Mouse (Mus musculus) left cerebral cortex, adult 2 months (tissue): ENCODE results near the gene Ocm. TPM values are rescaled to one million over a fixed set of nuclear protein-coding genes. Genes with fewer than 3 reads are reported as not detected.

ENCODE experiments used
- DNase-seq, 2 experiments: peaks; one replicate each; pipeline ENCODE4 v3.0.0; 2021 to 2022; ENCODE audit warnings: low spot score in 2 of 2, mixed read lengths in 1 of 2; ENCODE audit errors: extremely low spot score in 1 of 2
- H3K27ac ChIP-seq: fragments of 200-600 bp; 2 replicates; pipeline ENCODE4 v1.8.1; 2022
- H3K4me3 ChIP-seq: fragments of 200-600 bp; 2 replicates; pipeline ENCODE4 v1.8.1; 2022
- CTCF ChIP-seq: fragments of 200-600 bp; IDR thresholded peaks from 2 replicates; pipeline ENCODE4 v1.8.1; 2022; ENCODE audit warnings: antibody characterized with exemption, mild to moderate bottlenecking, moderate library complexity
- intact Hi-C: fragments of 180-260 bp; cut with DNase I; formaldehyde crosslinking; loops from one replicate; pipeline ENCODE4 v1.15.1; 2025
- long read RNA-seq, 2 experiments: library from polyadenylated mRNA; stranded (forward); transcript quantifications; one replicate each; pipeline ENCODE4 v2.0.0; 2021; ENCODE audit warnings: borderline mapping rate in 2 of 2
- total RNA-seq, 2 experiments: library from RNA; stranded (reverse); gene quantifications; 2 replicates each; pipeline ENCODE4 v1.2.3; 2021

Gene Ocm
- 1 to 10 TPM; 1.1 to 2.2 TPM for total RNA-seq
- long read RNA-seq, experiment 1, partial matches to known transcripts, result 0 of 1 reads
- long read RNA-seq, experiment 1, other reads (novel, unspliced or antisense), result 1 of 1 reads
- long read RNA-seq, experiment 2, result 0 reads

DNA sequence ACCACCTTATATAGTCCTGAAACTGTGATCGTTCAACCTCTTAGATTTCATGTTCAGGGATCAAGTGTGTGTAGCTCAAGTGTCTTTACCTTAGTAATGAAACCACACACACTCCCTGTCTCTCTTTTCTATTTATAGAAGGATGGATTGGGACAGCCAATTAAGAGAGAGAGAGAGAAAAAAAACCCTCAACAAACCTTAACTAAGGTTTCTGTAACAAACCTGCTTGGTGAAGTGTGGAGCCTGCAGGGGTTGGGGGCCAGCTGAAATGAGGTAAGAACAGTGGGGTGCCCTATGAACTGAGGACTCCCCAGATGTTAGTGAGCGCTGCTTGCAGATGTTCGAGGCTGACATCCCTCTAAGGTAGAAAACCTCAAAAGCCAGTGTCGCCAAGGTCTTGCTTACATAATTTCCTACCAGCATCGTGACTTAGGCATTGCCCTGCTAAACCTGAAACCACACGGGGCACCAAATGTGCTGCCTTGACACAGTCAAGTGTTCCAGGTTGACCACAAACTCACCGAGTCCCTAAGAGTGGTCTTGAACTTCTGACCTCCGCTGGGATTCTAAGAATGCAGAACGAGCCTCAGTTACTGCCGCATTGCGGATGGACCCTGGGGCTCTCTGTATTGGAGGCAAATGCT is at the start of gene Ocm:
Ocm (minus strand) TSS at position 51 of the 644 bp plus-strand sequence.
- no peak for TF ChIP-seq CTCF
- intact Hi-C loops, result no loop called here
- DNase-seq, result no peak
- H3K27ac ChIP-seq, result no peak within 1 kb of the TSS
- H3K4me3 ChIP-seq, result no peak within 1 kb of the TSS

- intact Hi-C loops, result no loop called here
Measured at GRCm38 (mm10) chr5:144071249-144071648, 44.8 kb upstream of the Ocm start.

DNA sequence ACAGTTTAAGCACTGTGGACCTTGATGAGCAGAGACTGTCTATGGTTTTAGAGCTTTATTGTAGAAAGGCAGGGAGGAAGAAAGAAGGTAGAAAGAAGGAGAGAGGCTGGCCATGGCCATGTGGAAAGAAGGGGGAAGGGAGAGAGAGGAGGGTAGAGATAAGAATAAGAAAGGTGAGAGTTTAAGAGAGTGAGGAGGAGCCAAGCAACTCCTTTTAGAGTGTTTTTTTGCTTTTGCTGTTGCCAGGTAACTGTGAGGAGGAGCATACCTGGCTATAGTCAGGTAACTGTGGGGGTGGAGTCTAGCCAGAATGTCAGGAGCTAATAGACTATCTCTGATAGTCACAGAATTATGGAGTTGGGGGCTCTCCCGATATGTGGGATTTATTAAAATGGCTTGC is 43.6 kb upstream of the Ocm start:
- no peak for DNase-seq
- H3K27ac ChIP-seq, result no peak overlapping the region
- no peak for TF ChIP-seq CTCF
- H3K4me3 ChIP-seq, result no peak overlapping the region
- intact Hi-C loops, result no loop called here

More at GRCm38 (mm10) chr5:144071249-144071648, 44.8 kb upstream of the Ocm start:
- Histone ChIP-seq H3K27ac (no peak overlapping the region), H3K4me3 (no peak overlapping the region)
- no peak for DNase-seq
- no peak for TF ChIP-seq CTCF

DNA sequence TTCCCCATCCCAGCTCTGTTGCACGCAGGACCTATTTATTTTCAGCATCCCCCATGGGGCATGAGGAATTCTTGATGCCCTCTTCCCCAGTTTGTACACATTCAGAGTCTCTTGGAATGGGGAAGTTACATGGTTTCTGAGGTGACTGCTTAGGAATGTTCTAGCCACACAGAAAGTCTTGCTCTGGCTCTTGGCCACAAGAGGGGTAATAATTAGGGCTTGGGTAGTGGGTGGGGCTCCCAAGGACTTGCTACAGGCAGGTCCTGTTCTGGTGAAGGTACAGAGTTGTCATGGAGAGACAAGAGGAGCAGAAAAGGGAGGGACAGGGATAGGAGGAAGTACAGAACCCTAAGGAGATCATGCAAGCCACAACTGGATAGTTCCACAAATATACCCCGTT is 39.6 kb upstream of the Ocm start:
- no peak for TF ChIP-seq CTCF
- no peak overlapping the region for H3K27ac ChIP-seq
- DNase-seq, result no peak
- intact Hi-C loops, result no loop called here
- H3K4me3 ChIP-seq, result no peak overlapping the region

GRCm38 (mm10) chr5:144064093-144064492 is 37.6 kb upstream of the Ocm start:
- Histone ChIP-seq H3K4me3 (no peak overlapping the region), H3K27ac (no peak overlapping the region)
- intact Hi-C loops, result no loop called here
- DNase-seq, result no peak
- no peak for TF ChIP-seq CTCF

DNA sequence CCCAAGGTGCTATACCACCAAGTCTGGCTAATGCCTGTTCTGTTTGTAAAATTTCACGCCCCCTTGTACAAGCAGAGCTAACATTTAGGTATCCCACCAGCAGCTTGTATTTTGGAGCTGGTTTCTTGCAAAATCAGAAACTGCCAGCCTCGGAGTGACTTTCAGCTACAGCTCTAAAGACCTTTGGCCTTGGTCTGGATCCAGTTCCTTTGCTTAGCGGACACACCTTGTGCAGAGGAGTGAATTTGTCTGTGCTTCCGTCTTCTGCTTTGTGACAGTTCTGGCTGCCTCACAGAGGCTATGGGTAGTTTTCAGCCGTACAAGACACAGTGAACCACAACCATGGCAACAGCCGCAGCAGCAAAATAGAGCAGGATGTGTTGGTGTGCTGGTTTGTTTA is 27.9 kb upstream of the Ocm start:
- no peak overlapping the region for H3K27ac ChIP-seq
- no peak for DNase-seq
- TF ChIP-seq CTCF, result no peak
- H3K4me3 ChIP-seq, result no peak overlapping the region
- intact Hi-C loops, result no loop called here

DNA sequence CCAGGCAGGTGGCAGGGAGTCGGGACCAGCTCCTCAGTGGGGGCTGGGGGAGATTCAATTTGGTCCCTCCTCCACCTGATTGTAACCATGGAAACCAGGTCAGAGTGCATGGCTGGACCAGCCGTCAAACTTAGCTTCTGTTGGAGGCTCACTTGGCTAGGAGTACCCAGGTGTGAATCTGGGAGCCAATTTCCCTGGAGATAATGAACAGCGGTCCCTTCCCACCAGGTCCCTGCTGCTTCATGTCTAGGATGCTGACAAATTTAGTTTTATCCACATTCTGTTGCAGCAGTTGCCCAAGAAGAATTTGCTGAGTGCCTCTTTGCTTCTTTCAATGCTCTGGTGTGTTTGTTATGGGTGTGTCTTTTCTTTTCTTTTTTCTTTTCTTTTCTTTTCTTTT is 27.0 kb upstream of the Ocm start:
- Histone ChIP-seq H3K27ac (peak overlapping the region; percentile 29; the same call in 1 of the 2 replicates), H3K4me3 (no peak overlapping the region)
- no peak for DNase-seq
- TF ChIP-seq CTCF, result no peak
- intact Hi-C loops, result loop anchor here (1.0 kb wide), 1 partner anchor 24 kb away; no protein-coding TSS in a partner anchor

GRCm38 (mm10) chr5:144051268-144051667 is 24.8 kb upstream of the Ocm start:
- DNase-seq, result no peak
- Histone ChIP-seq H3K4me3 (no peak overlapping the region), H3K27ac (no peak overlapping the region; the same call in 1 of the 2 replicates)
- intact Hi-C loops, result no loop called here
- TF ChIP-seq CTCF, result peak; percentile 33

DNA sequence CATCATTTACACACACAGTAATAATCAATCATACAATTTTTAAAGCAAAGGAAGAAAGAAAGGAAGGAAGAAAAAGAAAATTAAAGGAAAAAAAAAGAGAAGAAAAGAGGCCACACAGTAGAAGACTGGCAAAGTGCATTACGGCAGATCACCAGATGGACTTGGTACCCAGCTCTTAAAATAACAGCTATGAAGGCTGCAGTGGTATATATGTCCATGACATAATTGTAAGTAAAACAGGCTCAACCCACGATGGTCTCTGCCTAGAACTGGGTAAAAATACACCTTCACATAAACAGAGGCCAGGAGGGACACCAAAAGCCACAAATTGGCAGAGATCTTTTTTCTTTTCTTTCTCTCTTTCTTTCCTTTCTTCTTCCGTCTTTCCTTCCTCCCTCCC is 23.4 kb upstream of the Ocm start:
- Histone ChIP-seq H3K4me3 (no peak overlapping the region), H3K27ac (peak overlapping the region; percentile 71; the same call in 1 of the 2 replicates)
- TF ChIP-seq CTCF, result no peak
- DNase-seq, result no peak
- intact Hi-C loops, result loop anchor here (1.0 kb wide), 1 partner anchor 32 kb away; no protein-coding TSS in a partner anchor

DNA sequence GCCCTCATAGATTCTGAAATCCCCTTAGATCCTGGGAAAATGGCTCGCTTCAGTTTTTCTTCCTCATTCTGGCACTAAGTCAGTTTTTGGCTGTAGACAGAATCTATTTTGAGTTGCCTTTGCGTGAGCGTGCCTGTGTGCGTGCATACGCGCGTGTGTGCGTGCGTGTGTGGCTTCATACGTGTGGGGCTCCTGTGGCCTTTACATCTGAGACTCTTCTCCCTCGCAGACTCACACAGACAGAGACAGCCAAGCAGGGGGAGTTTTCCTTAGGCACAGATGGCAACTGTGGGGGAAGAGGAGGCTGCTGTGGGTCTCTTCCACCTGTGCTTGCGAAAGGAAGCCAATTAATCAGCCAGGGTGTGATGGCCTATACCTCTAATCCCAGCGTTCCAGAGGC is 20.9 kb upstream of the Ocm start:
- intact Hi-C loops, result loop anchor here (2.0 kb wide), 1 partner anchor 53 kb away; the partner anchor contains the start of gene Lmtk2
- peak; percentile 41 to 47 for DNase-seq
- Histone ChIP-seq H3K27ac (peak overlapping the region; percentile 70), H3K4me3 (no peak overlapping the region)
- no peak for TF ChIP-seq CTCF

DNA sequence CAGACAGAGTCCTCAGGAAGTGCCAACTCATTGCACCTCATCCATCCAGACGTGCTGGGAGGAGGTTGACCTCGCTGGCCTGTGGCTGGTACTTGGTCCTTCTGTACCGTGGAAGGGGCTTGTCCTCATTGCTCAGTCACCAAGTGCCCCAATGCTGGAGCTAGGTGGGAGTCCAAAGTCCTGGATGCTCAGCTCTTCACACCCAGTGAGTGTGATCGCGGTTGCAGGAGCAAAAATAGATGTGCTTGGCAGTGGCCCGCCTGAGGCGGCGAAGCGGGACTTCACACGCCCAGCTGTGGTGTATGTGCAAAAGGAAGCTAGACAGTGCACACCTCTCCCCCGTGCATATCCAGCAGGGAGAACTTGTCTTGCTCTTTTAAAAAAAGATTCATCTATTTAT is 16.7 kb upstream of the Ocm start:
- intact Hi-C loops, result no loop called here
- no peak for TF ChIP-seq CTCF
- DNase-seq, result peak in 1 of 2 experiments; percentile 25
- Histone ChIP-seq H3K27ac (no peak overlapping the region), H3K4me3 (no peak overlapping the region)

- peak; percentile 99 for TF ChIP-seq CTCF
- intact Hi-C loops, result loop anchor here (1.0 kb wide), 1 partner anchor 113 kb away; no protein-coding TSS in a partner anchor
- no peak overlapping the region for H3K27ac ChIP-seq
- DNase-seq, result peak; percentile 67 to 81
- H3K4me3 ChIP-seq, result peak overlapping the region; percentile 16; the same call in 1 of the 2 replicates
Measured at GRCm38 (mm10) chr5:144040720-144041364, 14.4 kb upstream of the Ocm start.
